Mouse (Mus musculus): ENCODE data around the gene Pank2.
"Not testable (repeated sequence)": the region's sequence is repeated elsewhere in the genome, so short reads cannot be mapped to it uniquely, and the experiment has no call there.

Pank2 gene

GRCm38 (mm10) chr2:131262213-131262672 is at the start of gene Pank2:
Gene Pank2 (plus strand): TSS chr2:131262495.
- peak; percentile 99 for DNase-seq (ENCODE audit: low read depth, low spot score)

- DNase-seq (ENCODE audit: low read depth, low spot score) = no peak
Observed at GRCm38 (mm10) chr2:131213773-131214172, 48.5 kb upstream of the Pank2 start.

- no peak for DNase-seq (ENCODE audit: low read depth, low spot score)
Observed at GRCm38 (mm10) chr2:131215941-131216858, 46.1 kb upstream of the Pank2 start.

- DNase-seq (ENCODE audit: low read depth, low spot score) = no peak
Observed at GRCm38 (mm10) chr2:131220030-131220429, 42.3 kb upstream of the Pank2 start.

GRCm38 (mm10) chr2:131221853-131222515 is 40.3 kb upstream of the Pank2 start:
- DNase-seq (ENCODE audit: low read depth, low spot score) = no peak

- DNase-seq (ENCODE audit: low read depth, low spot score) = peak; percentile 22
Observed at GRCm38 (mm10) chr2:131222562-131222961, 39.7 kb upstream of the Pank2 start.

GRCm38 (mm10) chr2:131223569-131223968 is 38.7 kb upstream of the Pank2 start:
- DNase-seq (ENCODE audit: low read depth, low spot score) = no peak

GRCm38 (mm10) chr2:131225178-131225577 is 37.1 kb upstream of the Pank2 start:
- no peak for DNase-seq (ENCODE audit: low read depth, low spot score)

- DNase-seq (ENCODE audit: low read depth, low spot score) = not testable (repeated sequence)
Observed at GRCm38 (mm10) chr2:131226669-131227068, 35.6 kb upstream of the Pank2 start.

- no peak for DNase-seq (ENCODE audit: low read depth, low spot score)
Observed at GRCm38 (mm10) chr2:131227243-131227642, 35.1 kb upstream of the Pank2 start.

- DNase-seq (ENCODE audit: low read depth, low spot score) = no peak
Observed at GRCm38 (mm10) chr2:131232558-131232957, 29.7 kb upstream of the Pank2 start.

- peak; percentile 98 for DNase-seq (ENCODE audit: low read depth, low spot score)
Observed at GRCm38 (mm10) chr2:131233307-131234126, 28.8 kb upstream of the Pank2 start, which contains the start of gene Mavs. Gene Mavs (plus strand): TSS chr2:131234063.

GRCm38 (mm10) chr2:131234127-131234650 is 28.1 kb upstream of the Pank2 start:
- DNase-seq (ENCODE audit: low read depth, low spot score) = no peak

GRCm38 (mm10) chr2:131234970-131235635 is 27.2 kb upstream of the Pank2 start:
- no peak for DNase-seq (ENCODE audit: low read depth, low spot score)

GRCm38 (mm10) chr2:131242180-131242579 is 20.1 kb upstream of the Pank2 start:
- no peak for DNase-seq (ENCODE audit: low read depth, low spot score)

- no peak for DNase-seq (ENCODE audit: low read depth, low spot score)
Observed at GRCm38 (mm10) chr2:131242929-131243328, 19.4 kb upstream of the Pank2 start.

- DNase-seq (ENCODE audit: low read depth, low spot score) = peak; percentile 70
Observed at GRCm38 (mm10) chr2:131253681-131254328, 8.5 kb upstream of the Pank2 start.

- no peak for DNase-seq (ENCODE audit: low read depth, low spot score)
Observed at GRCm38 (mm10) chr2:131254329-131254713, 8.0 kb upstream of the Pank2 start.

- DNase-seq (ENCODE audit: low read depth, low spot score) = no peak
Observed at GRCm38 (mm10) chr2:131255738-131256137, 6.6 kb upstream of the Pank2 start.

GRCm38 (mm10) chr2:131258693-131259092 is 3.6 kb upstream of the Pank2 start:
- DNase-seq (ENCODE audit: low read depth, low spot score) = no peak

All from brain, adult 2 months (tissue).